Mouse (Mus musculus): ENCODE data around the gene Caskin2.
"Not testable (repeated sequence)": the region's sequence is repeated elsewhere in the genome, so short reads cannot be mapped to it uniquely, and the experiment has no call there.

The Caskin2 gene

DNA sequence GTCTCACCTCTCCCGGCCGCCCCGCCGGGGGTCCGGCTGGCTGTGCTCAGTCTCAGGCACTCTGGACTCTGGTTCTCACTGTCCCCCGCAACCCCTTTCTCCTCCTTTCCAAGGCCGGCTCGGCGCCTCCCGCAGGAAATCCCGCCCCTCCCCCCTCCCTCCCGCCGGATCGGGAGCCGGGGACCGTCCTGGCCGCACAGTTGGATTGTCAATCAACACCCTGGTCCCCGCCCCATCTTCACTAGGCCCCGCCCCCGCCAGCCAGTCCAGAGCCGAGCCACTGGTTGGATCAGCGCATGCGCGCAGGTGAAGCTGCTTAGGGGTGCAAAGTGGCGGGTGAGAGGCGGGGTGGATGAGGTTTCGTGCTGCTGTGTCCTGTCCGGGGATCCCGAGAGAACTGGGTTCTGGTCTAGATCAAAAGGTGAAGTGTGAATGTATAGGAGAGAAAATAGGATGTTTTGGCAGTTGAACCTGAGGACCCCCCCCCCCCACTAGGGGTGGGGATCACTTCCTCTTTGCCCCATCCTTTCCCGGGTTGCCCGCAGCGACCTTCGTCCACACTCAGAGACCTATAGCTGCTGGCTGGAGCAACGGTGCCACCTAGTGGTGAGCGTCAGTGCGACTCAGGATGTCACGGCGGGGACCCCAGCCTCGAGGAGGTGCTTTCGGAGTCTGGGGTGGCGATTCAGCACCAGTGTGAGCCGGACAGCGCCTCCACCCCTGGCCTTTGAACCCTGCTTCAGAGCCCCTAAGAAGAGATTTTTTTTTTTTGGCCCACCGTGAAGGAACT lies at the start of gene Caskin2:
TSS of gene Caskin2 (minus strand) at position 133 of the 790 bp plus-strand sequence.
- peak; percentile 79 to 90 for DNase-seq (ENCODE audit: low spot score in 2 of 2)

DNA sequence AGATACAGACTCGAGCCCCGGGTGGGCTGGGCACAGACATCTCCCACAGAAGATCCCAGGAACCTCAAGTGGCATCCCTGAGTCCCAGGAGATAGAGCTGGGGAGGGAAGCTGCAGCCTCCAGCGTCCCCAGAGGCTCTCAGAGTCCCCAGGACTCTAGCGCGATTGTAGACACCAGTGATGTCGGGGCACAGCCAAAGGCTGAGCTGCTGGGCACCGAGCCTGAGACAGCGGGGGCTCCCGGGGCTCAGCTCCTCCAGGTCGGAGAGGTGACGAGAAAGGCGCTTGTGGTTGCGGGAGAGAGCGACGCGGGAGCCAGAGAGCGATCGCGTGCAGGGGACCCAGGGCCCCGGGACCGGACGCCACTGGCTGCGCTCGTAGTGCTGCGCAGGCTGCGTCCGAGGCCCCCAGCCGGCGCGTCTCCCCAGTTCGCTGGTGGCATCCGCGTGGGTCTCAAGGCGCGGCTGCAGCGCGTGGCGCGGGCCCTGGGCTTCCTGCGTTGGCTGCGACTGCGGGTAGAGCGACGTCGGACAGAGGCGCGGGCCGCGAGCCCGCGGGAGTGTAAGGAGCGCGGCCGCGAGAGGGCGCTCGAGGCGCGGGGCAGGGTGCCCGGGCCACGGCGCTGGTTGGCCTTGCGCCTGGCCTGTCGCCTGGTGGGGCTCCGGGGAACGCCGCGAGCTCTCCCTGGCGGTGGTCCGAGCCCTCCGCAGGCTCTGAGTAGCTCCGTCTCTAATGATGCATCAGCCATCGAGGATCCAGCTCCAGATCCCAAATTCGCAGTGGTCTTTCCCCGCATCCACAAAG lies 45.9 kb upstream of the Caskin2 start:
- DNase-seq (ENCODE audit: low spot score in 2 of 2), result peak; percentile 42 to 46

DNA sequence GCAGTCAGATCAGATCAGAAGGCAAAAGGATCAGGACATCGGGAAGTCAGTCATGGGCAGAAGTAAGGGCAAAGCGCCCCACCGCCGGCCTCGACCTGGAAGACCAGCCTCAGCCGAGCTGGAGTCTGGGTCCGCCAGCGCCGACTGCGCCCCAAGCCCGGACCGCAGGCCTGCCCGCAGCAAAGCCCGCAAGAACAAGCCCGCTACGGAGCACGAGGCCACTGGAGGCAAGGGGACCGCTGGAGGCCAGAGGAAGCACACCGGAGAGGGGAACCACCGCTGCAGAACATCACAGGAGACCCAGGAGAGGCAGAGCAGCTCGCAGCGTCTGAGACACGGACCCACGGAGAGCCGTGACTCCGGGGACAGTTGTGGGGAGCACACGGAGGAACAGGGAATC lies 44.9 kb upstream of the Caskin2 start, which contains the start of gene Myo15b:
TSS of gene Myo15b (plus strand) at position 53 of the 400 bp plus-strand sequence.
- DNase-seq (ENCODE audit: low spot score in 2 of 2), result no peak

DNA sequence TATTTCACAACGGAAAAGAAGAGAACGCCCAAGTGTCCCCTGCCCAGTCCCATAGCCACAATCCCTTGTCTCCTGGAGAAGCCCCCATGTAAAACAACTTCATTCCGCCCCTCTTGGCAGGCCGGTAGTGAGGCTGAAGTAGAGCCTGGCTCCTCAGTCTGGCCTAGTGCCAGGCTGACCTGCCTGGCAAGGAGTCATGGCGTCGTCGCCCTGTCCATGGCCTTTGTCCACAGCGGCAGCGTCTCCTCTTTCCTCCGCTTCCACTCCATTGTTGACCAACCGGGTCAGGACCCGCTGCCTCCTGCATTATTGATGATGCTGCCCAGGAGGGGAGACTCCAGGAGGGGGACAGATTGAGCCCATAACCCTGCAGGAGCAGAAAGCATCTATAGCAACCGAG lies 44.5 kb upstream of the Caskin2 start:
- DNase-seq (ENCODE audit: low spot score in 2 of 2), result no peak

- not testable (repeated sequence) for DNase-seq (ENCODE audit: low spot score in 2 of 2)
Measured at GRCm38 (mm10) chr11:115857146-115857545, 43.7 kb upstream of the Caskin2 start.

GRCm38 (mm10) chr11:115854674-115855073 lies 41.2 kb upstream of the Caskin2 start:
- no peak for DNase-seq (ENCODE audit: low spot score in 2 of 2)

GRCm38 (mm10) chr11:115845819-115846218 lies 32.4 kb upstream of the Caskin2 start:
- DNase-seq (ENCODE audit: low spot score in 2 of 2), result no peak

DNA sequence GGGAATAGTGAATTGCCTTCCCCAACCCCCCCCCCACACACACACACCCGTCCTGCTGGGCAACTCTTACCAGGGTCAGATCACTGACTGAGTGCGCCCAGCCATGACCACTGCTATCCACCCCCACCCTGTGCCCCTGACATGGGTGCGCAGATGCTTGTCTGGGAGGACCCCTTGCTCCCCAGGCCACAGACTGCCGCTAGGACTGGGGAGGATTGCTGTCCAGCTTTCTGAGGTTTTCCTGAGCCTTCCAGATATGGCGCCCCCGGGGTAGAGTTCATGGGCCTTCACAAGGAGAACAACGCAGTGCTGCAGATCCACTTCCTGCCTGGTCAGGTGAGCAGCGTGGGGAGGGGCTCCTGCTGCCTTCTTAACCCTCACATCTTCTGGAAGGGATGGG lies 30.8 kb upstream of the Caskin2 start:
- no peak for DNase-seq (ENCODE audit: low spot score in 2 of 2)

- DNase-seq (ENCODE audit: low spot score in 2 of 2), result no peak
Measured at GRCm38 (mm10) chr11:115843891-115844239, 30.4 kb upstream of the Caskin2 start.

DNA sequence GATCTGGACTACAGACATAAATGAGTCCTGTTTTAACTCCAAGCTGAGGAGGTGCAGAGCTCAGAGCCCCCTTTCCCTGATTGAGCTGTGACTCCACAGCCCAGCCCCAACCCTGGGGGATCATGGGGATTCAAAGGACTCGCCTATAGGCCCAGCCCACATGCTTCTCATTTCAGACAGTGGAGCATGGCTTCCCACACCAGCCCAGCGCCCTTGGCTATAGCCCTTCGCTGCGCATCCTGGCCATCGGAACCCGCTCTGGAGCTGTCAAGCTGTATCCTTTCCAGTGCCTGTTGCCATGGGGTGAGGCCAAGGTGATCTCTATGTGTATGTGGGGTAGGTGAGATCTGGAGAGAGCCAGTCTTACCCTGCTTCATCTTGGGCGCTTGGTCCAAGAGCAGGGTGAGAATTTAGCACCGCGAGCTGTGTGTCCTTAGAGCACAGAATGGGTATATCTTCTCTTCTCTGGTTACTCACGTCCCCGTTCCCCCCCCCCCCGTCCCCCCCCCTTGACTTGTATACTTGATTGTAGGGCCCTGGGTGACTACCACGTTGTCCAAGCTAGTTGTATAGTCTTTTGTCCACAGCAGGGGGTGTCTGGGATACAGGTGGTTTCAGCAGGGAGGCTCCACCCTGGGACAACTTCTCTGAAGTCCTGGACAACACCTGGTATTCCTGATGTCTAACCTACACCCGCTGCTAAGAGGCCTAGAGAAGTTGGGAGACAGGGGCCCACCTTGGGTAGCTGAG lies 29.9 kb upstream of the Caskin2 start:
- DNase-seq (ENCODE audit: low spot score in 2 of 2), result no peak

DNA sequence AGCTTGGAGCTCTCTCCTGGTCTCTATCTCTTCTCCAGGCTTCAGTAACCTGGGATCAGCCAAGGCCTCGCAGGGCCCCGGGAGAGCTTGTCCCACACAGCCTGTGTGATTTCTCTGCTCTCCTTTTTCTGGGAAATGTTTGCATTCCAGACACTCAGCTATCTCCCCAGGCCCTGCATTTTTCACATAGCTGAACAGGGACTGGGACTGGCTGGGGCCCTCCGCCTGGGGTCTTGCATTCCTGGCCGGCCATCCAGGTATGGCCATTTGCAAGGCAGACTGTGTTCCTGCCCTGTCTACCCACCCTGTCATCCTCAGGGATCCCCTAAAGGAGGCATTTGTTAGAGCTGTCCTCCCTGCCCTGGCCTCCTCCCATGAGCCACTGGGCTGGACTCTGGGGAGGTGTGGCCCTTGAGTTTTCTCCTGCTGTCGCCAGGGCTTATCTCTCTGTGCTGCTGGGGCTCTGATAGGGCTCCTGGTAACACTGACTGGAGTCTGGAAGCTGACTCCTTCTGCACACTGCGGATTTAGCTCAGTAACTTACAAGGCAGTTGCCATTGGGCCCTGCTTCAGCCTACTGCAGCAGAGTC lies 28.6 kb upstream of the Caskin2 start:
- DNase-seq (ENCODE audit: low spot score in 2 of 2), result no peak

DNA sequence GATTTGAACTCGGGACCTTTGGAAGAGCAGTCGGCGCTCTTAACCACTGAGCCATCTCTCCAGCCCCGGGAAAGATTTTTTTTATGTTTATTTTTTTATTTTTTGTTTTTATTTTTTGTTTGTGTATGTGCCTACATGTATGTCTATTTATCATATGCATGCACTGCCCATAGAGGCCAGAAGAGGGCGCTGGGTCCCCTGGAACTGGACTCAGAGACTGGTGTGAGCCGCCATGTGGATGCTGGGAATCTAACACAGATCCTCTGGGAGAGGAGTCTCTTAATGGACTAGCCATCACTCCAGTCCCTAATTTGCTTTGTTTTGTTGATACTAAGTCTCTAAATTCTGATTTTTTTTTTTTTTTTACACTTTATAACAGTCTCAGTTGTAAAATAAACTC lies 27.6 kb upstream of the Caskin2 start:
- DNase-seq (ENCODE audit: low spot score in 2 of 2), result no peak

- no peak for DNase-seq (ENCODE audit: low spot score in 2 of 2)
Measured at GRCm38 (mm10) chr11:115839732-115840131, 26.3 kb upstream of the Caskin2 start.

GRCm38 (mm10) chr11:115838895-115839311 lies 25.5 kb upstream of the Caskin2 start:
- no peak for DNase-seq (ENCODE audit: low spot score in 2 of 2)

DNA sequence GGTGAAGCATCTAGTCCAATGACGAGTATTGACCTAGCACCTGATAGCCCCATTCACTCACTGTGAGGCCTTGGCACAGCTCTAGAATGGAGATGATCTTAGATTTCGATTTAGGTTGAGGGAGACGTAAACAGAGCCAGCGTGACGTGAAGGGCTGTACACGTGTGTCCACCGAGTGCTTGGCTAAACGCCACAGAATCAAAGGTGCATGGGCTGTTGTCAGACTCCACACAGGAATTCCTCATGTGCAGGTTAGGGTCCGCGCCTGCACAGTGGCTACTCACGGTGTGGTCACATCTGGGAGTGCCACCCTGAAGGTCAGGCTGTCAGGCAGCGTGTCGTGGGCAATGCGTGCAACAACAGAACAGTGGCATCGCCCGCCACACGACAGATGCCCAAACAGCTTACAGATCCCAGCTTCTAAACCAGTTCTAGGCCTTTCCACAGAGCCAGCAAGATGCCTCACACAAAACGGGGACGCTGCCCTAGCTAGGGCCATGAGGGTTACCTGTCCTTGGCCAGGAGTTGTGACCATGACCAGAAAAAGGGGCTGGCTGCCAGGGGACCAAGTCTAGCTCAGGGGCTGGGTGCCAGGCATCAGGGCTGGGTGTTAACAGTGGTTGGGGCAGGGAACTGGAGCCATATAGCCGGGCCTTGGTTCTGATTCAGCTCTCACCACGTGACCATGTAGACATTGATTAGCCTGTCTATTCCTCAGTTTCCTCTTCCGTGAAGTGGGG lies 24.3 kb upstream of the Caskin2 start:
- DNase-seq (ENCODE audit: low spot score in 2 of 2), result no peak

DNA sequence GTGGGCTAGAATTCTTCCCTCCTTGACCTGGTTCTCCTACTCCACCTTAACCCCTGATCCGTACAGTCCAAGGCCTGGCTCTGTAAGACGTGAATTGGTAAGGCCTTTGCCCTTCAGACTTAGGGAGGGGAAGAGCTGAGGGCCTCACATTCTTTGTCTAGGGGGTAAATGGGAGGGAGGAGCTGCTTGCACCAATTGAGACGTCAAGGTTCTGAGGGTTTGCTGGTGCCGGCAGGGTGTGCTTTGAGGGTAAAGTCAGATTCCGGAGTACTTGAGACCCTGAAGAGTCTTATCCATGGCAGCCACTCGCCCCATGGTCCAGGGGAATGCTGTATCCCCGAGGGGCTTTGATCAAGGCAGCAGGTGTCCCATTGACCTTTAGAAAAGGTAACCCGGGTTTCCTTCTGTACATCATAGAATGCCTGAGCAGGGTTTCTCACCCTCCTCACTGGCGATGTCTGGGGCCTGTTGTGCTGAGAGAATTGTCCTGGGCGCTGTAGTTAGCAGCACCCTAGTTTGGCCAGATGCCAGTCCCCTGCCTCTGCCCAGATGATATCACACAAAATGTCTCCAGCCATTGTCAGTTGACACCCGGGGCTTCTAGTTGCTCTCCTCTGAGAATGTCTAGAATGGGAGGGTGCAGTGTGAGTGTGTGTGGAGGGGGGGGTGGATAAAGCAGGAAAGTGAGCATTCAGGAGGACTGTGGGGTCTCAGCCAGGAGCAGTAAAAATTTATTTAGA lies 23.4 kb upstream of the Caskin2 start:
- DNase-seq (ENCODE audit: low spot score in 2 of 2), result no peak

- no peak for DNase-seq (ENCODE audit: low spot score in 2 of 2)
Measured at GRCm38 (mm10) chr11:115834033-115834432, 20.6 kb upstream of the Caskin2 start.

DNA sequence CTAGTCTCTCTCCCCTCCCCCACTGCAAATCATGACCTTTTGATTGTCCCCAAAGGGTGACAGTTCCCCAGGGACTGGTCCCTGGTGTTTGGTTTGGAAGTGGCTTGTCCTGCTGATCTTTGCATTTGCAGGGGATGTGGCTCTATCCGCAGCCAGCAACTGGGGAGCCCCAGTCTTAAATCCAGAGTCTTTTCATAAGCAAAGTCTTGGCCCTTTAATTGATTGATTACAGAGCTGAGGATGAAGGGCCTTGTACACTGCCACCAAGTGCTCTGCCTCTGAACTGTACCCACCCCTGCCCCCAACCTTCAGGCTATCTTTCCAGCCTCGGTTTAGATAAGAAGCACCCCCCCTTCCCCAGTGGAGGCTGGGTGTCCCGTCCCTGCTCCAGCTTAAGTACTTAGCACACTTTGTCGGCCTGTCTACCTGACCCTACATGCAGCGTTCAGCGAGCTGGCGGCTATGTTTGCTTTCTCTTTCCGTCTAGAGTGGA lies 19.6 kb upstream of the Caskin2 start:
- DNase-seq (ENCODE audit: low spot score in 2 of 2), result no peak

GRCm38 (mm10) chr11:115832523-115832922 lies 19.1 kb upstream of the Caskin2 start:
- no peak for DNase-seq (ENCODE audit: low spot score in 2 of 2)

DNA sequence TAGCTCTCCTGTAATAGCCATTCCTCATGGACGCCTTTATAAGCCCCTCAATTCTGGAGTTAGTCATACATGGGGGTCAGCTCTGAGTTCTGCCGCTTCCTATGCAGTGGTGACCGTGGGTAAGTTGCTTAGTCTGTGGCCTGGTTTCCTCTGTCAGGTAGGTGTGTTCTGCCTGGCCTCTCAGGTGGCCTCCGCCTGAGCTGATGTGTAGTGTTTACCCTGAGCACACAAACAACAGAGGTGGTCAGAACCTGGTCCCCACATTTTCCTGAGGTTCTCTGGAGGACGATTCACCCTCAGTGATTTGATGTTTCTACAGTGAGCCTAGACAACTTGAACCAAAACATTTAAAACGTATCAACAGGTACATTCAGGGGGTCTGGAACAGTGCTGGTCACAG lies 18.6 kb upstream of the Caskin2 start:
- DNase-seq (ENCODE audit: low spot score in 2 of 2), result no peak

Data from frontal cortex, postnatal 25 days (tissue).